Comparison of ENCODE assay signal across 8 mouse cellular contexts in genomic region chr7:80069615-80070327, GRCm38 (mm10). TPM values are rescaled to one million over a fixed set of nuclear protein-coding genes. Genes with fewer than 3 reads are reported as not detected.
A peak's percentile ranks its signal among the peaks of the same experiment; 100 is the strongest.
DNase-seq lines count a peak whose midpoint lies in the region; ATAC-seq and TF ChIP-seq lines count a peak whose summit lies in the region.

No protein-coding gene starts in this region.

- H3K36me3 ChIP-seq in heart, embryonic 14.5 days (ENCODE audit: control insufficient read depth, insufficient read depth, low read length): no peaks in the 10 kb centered on the region
- H3K36me3 ChIP-seq in stomach, embryonic 16.5 days (ENCODE audit: control insufficient read depth, insufficient read depth, low read length): no peaks in the 10 kb centered on the region

- no peak for TF ChIP-seq CTCF in gastrocnemius, adult 2 months (IDR thresholded peaks at IDR 0.05)

- H3K27ac ChIP-seq in gastrocnemius, adult 2 months: peak overlapping the region; percentile 77
- H3K27ac ChIP-seq in heart, embryonic 14.5 days (replicated peaks in 1 of 2; ENCODE audit: control insufficient read depth in 1 of 2, insufficient read depth in 1 of 2, low read depth in 2 of 2, low read length in 2 of 2): peak overlapping the region; percentile 35 to 81
- peak overlapping the region; percentile 43 for H3K27ac ChIP-seq in stomach, embryonic 16.5 days (ENCODE audit: low read length)

- peak overlapping the region; percentile 42 for H3K4me2 ChIP-seq in heart, embryonic 14.5 days (ENCODE audit: low read length)
- H3K4me2 ChIP-seq in stomach, embryonic 16.5 days (ENCODE audit: low read depth, low read length): no peak overlapping the region

- no peaks in the 10 kb centered on the region for H3K9me3 ChIP-seq in heart, embryonic 14.5 days (ENCODE audit: control insufficient read depth, low read length)
- no peaks in the 10 kb centered on the region for H3K9me3 ChIP-seq in stomach, embryonic 16.5 days (replicated peaks; ENCODE audit: control insufficient read depth, low read length)

- peak overlapping the region; percentile 33 for H3K4me3 ChIP-seq in gastrocnemius, adult 2 months
- H3K4me3 ChIP-seq in heart, embryonic 14.5 days (ENCODE audit: control insufficient read depth in 1 of 2, insufficient read depth in 1 of 2, low read depth in 1 of 2, low read length in 2 of 2): no peak overlapping the region
- no peak overlapping the region for H3K4me3 ChIP-seq in stomach, embryonic 16.5 days (replicated peaks; ENCODE audit: low read length)

- DNase-seq in gastrocnemius, adult 2 months: peak; percentile 56
- DNase-seq in gastrocnemius, postnatal 14 days: no peak
- peak; percentile 51 for DNase-seq in embryo, embryonic 11 days
- DNase-seq in kidney, postnatal 25 days: peak; percentile 59 to 82
- DNase-seq in lung, postnatal 36 days: peak; percentile 66

- 0 out of 2 replicates have a peak, but pooled peaks have one; percentile 38 for ATAC-seq in heart, embryonic 14.5 days (ENCODE audit: insufficient number of reproducible peaks, insufficient read depth, low FRiP score, low read depth)
- peak; percentile 61 for ATAC-seq in stomach, embryonic 16.5 days (ENCODE audit: insufficient read depth, low FRiP score)
- ATAC-seq in erythroblast, adult 5-6 weeks (replicated peaks; ENCODE audit: low FRiP score, poor library complexity, severe bottlenecking): no peak

- WGBS in heart, embryonic 14.5 days: 13% methylated on average over 13 of the region's 13 CpGs
- WGBS in stomach, embryonic 16.5 days: 12% methylated on average over 13 of the region's 13 CpGs

- intact Hi-C loops in gastrocnemius, adult 2 months (cut with DNase I): no loop called here
- intact Hi-C loops in gastrocnemius, postnatal 14 days (cut with DNase I; ENCODE audit: low total_unique reads): loop anchor here (5.0 kb wide), 1 partner anchor 42 kb away; no protein-coding TSS in a partner anchor

- no peaks in the 10 kb centered on the region for H3K27me3 ChIP-seq in heart, embryonic 14.5 days (ENCODE audit: control insufficient read depth, insufficient read depth, low read length)
- H3K27me3 ChIP-seq in stomach, embryonic 16.5 days (ENCODE audit: control insufficient read depth, insufficient read depth, low read length): no peaks in the 10 kb centered on the region

- H3K4me1 ChIP-seq in heart, embryonic 14.5 days (ENCODE audit: control insufficient read depth in 2 of 2, insufficient read depth in 2 of 2, low read length in 2 of 2): peaks cover 40 to 56% of the 10 kb centered on the region in 2 experiments
- peaks cover 39% of the 10 kb centered on the region for H3K4me1 ChIP-seq in stomach, embryonic 16.5 days (ENCODE audit: control insufficient read depth, insufficient read depth, low read length)

- H3K9ac ChIP-seq in heart, embryonic 14.5 days (ENCODE audit: low read length): peak overlapping the region; percentile 39; the same call in 1 of the 2 replicates
- H3K9ac ChIP-seq in stomach, embryonic 16.5 days (ENCODE audit: low read length): peak overlapping the region; percentile 48; the same call in 1 of the 2 replicates

RNA-seq across cellular contexts. Expression of gene Zfp710, which starts 45.2 kb away (rescaled TPM):
- total RNA-seq in gastrocnemius, adult 2 months (2021): 10 to 100 TPM; 21.5 to 37.5 TPM
- 10 to 100 TPM; 14.1 to 15.5 TPM for total RNA-seq in gastrocnemius, postnatal 14 days (2021)
- 11.5 and 12.2 TPM in 2 replicates for polyA plus RNA-seq in heart, embryonic 14.5 days (2014; fragmentation: Nextera tagmentation; extraction: Ambion mirVana)
- polyA plus RNA-seq in stomach, embryonic 16.5 days (2015; fragmentation: Nextera tagmentation; extraction: Ambion mirVana): 14.3 and 16.7 TPM in 2 replicates
- total RNA-seq in erythroblast, adult 5-6 weeks (2015; ENCODE audit: low replicate concordance): 6.9 and 8.8 TPM in 2 replicates
- total RNA-seq in erythroblast, adult 5-6 weeks (2017; ENCODE audit: low replicate concordance): 5.1 and 6.0 TPM in 2 replicates

RNA-seq across cellular contexts. Expression of gene Idh2, which starts 45.4 kb away (rescaled TPM):
- 100 to 1,000 TPM; 236 to 647 TPM for total RNA-seq in gastrocnemius, adult 2 months (2021)
- 100 to 1,000 TPM; 179 to 214 TPM for total RNA-seq in gastrocnemius, postnatal 14 days (2021)
- polyA plus RNA-seq in heart, embryonic 14.5 days (2014; fragmentation: Nextera tagmentation; extraction: Ambion mirVana): 2,473 and 2,606 TPM in 2 replicates
- 606 and 633 TPM in 2 replicates for polyA plus RNA-seq in stomach, embryonic 16.5 days (2015; fragmentation: Nextera tagmentation; extraction: Ambion mirVana)
- 20.3 and 31.3 TPM in 2 replicates for total RNA-seq in erythroblast, adult 5-6 weeks (2015; ENCODE audit: low replicate concordance)
- 17.6 and 24.5 TPM in 2 replicates for total RNA-seq in erythroblast, adult 5-6 weeks (2017; ENCODE audit: low replicate concordance)

Comparison
In these comparisons a context has a peak if more than half of its experiments do, and no peak if none do; other contexts are left out.
1. RNA of gene Idh2, which starts 45.4 kb away (total RNA-seq): 236 to 647 TPM in gastrocnemius, adult 2 months and 179 to 214 TPM in gastrocnemius, postnatal 14 days; 17.6 to 31.3 TPM in erythroblast, adult 5-6 weeks; every median in the first group is over 4 times any median in the second.
2. Peak in every context shown above with its lines, with median percentiles within 50 percentile points of each other: H3K27ac ChIP-seq.